Mouse (Mus musculus) left cerebral cortex, adult 9 months (tissue): ENCODE results near the gene F2.
A peak's percentile ranks its signal among the peaks of the same experiment; 100 is the strongest.

Source experiments
- DNase-seq, 2 experiments: peaks; one replicate each; pipeline ENCODE4 v3.0.0; 2022; ENCODE audit warnings: low spot score in 2 of 2

The F2 gene

DNA sequence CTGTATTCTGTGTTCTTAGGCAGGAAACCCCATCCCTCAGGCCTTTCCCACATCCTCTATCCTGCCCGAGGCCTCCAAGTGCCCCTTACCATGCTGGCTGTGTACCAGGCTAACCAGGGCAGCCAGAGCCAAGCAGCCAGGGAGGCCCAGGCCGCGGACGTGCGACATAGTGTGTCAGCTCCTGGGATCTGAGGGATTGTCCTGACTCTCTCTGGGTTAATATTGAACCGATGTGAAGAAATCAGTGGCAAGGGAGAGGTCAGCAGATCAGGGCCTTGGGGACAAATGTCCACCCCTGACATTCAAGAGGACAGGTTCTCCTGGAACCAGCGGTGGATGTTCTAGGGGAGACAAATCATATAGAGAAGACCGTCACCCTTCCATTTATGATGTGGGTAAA, at the start of gene F2:
F2 (minus strand) TSS at position 186 of the 400 bp plus-strand sequence.
- no peak for DNase-seq

DNA sequence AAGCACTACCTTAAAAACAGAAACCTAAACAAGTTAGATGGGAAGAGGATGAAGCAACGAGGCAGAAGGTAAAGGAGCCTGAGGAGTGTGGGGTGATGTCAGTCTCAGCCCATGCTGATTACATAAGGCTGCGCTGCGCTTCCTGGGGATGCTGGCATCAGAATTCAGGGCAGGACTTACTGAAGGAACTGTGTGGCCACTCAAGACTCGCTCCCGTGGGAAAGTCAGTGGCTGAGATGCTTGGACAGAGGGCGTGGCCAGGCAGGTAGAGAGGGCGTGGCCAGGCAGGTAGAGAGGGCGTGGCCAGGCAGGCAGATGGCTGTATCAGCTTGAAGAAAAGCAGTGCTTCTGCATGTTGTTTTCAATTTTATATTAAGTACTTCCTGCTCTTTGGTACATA, 47.7 kb upstream of the F2 start:
- no peak for DNase-seq

DNA sequence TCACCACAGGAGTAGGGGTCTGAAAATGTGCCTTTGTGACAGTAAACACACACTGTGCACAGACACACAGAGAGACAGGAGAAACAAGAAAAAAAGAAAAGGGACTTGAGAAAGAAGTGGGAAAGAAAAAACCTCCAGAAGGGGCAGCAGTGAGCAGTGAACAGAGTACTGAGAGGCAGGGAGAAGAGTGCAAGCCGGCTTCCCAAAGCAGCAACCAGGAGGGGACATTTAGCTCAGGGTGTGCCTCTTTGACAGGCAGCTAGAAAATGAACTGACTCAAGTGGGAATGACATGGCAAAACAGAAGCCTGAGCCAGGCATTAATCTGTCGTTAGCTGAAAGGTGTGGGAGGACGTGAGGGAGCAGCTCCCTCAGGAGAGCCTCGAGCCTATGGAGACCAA, 46.6 kb upstream of the F2 start:
- peak; percentile 51 to 79 for DNase-seq

DNA sequence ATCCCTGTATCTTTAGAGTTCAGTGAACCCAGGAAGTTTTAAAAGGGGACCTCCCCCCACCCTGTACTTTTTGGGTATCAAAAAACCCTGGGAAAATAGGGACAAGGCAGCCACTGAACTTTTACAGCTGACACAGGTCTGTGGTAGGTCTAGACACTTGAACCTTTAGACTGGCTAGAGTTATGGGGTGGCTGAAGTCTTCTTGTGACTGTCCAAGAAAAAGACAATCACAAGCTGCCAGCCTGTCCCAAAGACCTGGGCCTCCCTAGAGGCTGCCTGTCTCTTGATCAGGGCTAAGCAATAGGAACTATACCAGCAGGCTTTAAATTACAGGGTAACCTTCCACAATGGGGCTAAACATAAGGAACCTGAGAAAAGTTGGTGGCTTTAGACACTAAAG, 40.7 kb upstream of the F2 start:
- DNase-seq: no peak

DNA sequence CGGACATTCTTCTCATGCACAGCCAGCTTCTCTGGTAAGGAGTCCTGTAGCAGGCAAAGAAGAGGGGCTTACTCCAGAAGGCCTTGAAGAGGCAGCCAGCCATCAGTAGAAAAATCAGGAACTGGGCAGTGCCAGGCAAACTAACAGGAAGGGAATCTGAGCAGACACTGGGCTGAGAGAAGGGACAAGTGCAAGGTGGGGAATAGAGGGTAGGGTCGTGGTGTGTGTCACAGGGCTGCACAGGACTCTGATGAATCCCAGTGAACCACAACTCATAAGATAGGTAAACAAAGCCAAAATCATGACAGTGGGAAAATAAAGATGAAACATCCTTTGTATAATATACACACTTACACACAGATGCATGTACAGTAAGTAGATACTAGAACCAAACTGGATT, 40.2 kb upstream of the F2 start:
- no peak for DNase-seq

DNA sequence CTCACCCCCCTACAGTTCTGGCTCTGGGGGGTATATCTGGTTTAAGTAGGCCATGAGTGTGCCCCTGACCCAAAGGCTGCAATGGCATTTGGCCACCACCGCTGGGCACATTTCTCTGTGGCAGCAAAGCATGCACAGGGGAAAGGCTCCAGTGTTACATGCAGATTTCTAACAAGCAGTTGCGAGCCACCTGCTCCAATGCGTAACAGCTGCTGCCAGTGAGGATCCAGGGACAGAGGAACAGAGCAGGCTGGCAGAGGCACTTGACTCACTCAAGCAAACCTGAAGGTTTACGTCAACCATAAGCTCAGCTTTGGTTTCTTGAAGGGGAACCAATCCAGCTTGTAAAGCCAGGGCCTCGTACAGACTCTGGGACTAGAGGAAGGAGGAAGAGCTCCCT, 38.7 kb upstream of the F2 start:
- peak in 1 of 2 experiments; percentile 71 for DNase-seq

DNA sequence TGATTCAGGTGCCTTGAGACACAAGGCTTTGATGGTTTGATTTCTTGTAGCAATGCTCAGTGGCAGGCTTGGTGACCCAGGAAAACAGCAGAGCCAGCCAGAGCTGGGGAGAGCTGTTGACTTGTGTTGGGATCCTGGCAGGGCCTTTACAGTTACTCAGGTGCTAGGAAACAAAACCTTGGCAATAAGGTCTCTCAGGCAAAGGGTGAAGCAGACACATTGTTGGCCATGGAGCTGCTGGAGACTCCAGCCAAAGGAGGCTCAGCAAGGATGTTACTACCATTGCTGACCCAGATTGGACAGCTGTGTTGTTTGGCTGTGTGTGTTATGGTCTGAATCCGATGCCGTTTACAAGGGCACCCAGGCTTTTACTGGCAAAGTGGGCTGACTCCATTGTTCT, 37.4 kb upstream of the F2 start:
- no peak for DNase-seq

DNA sequence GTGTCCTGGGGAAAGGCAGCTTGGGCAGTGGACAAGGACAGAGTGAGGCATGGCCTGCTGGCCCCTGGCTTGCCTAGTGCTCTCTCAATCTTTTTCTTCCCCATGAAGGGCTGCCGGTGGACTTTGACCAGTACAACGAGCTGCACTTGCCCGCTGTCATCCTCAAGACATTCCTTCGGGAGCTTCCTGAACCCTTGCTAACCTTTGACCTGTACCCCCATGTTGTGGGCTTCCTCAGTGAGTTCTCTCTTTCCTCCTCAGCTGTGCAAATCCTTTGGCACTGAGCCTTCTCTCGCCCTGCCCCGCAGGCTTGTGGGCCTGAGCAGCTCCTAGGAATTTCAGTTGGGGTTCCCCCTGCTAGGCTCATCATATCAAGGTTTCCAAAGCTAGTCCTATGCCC, 33.8 kb upstream of the F2 start:
- no peak for DNase-seq

DNA sequence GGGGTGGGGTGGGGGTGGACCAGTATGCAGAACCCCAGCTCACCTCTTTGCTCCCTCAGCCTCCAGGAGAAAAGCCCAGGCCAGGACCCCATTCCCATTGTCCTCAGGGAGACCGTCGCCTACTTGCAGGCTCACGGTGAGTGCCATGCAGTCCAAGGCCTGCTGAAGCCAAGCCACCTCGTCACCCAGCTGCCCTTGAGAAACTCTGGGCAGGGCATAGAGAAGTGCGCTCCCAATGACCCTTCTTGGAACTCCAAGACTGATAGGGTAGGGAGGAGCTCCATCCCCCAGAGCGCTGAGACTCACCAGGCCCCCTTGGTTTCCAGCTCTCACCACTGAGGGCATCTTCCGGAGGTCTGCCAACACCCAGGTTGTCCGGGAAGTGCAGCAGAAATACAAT, 33.1 kb upstream of the F2 start:
- no peak for DNase-seq

DNA sequence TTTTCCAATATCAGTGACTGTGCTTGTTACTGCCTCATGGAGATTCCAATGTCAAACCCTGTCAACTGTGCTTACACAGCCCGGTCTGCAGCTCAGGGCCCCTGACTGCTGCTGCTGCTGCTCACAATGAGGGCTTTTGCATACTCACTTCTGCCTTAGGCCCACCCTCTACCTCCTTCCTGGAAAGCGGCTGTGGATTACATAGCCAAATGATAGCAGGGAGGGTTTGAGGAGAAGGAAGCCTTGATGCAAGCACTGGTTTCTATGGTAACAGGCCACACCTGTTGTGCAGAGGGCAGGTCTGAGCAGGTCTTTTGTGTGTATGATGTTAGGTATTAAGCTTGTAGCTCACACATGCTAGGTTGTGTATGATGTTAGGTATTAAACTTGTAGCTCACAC, 31.5 kb upstream of the F2 start:
- DNase-seq: no peak

DNA sequence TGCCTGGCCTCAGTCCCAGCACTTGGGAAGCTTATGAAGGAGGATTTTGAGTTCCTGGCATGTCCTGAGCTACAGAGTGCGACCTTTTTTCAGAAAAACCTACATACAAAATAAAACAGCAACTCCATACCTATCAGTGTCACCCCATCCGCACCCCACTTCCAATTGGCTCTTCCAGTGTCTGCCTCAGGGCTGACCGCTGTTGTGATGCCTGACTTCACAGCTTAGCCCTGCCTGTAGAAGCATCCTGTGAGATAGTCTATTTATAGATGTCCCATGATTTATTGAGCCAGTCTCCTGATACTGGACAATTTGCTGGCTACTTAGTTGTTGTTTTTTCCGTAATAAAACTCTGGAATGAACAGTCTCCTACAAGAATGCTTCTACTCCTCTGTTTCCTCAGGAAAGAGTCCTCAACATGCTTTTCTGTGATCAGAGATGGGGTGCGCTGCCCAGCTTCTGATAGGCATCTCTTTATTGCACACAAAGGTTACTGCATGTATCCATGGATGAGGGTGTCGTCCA, 30.2 kb upstream of the F2 start:
- no peak for DNase-seq

DNA sequence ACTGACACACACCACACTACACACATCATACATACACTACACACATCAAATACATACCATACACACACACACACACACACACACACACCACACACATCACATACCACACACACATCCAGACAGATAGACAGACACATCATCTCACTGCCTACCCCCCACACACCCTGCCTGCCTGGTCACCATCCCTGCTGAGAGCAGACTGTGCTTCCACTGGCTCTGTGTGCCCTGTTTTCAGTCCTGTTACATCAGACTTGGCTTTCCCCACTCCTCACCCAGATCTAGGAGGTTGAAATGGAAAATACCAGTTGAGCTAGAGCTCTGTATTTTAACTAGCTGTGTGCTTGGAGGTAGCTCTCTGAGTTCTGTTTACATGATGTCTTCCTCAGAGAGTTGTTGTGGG, 28.6 kb upstream of the F2 start:
- no peak for DNase-seq

DNA sequence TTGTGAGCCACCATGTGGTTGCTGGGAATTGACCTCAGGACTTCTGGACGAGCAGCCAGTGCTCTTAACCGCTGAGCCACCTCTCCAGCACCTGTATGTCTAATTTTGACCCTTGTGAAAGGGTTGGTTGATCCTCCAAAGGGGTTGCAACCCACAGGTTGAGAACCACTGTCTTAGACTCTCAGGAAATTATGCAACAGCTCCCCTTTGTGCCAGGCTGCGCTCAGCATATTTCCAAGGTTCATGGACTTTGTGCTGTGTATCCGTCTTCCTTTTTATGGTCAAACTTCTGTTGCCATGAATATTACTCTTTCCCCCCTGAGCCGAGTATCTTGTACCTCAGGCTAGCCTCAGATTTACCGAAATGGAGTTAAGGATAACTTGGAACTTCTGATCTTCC, 24.8 kb upstream of the F2 start:
- no peak for DNase-seq

DNA sequence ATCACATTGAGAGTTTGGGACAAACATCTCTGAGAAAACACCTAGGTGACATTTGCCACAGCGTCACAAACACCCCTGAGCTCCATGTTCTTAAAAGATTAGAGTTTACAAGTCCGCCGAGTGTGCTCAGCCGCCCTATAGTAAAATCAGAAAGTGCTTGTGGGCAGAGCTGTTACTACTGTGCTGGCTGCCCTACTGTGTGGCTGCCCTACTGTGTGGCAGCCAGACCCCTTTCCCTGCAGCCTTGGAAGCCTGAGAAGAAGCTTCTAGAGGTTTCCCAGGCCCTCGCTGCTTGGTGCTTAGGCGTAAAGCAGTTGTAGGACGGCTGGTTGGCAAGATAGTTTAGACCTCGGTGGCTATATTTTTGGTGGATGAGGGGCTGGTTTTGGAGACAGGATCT, 23.4 kb upstream of the F2 start:
- DNase-seq: no peak

DNA sequence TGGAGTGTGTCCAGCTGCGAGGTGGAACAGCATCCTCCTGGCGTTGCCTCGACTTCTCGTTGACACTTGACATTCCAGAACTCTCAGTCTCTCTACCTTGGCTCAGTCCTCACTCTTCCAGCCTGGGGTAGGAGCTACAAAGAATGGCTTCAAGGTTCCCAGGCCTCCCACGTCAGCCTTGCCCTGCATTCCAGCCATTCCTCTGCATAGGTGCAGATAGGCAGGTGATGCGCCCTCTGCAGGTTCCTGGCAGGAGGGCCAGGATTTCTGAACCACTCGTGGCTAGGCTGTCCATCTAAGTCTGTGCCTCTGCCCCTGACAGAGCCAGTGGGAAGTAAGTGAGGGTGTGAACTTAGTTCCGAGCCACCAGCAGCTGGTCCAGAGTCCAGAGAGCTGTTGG, 20.6 kb upstream of the F2 start:
- no peak for DNase-seq

DNA sequence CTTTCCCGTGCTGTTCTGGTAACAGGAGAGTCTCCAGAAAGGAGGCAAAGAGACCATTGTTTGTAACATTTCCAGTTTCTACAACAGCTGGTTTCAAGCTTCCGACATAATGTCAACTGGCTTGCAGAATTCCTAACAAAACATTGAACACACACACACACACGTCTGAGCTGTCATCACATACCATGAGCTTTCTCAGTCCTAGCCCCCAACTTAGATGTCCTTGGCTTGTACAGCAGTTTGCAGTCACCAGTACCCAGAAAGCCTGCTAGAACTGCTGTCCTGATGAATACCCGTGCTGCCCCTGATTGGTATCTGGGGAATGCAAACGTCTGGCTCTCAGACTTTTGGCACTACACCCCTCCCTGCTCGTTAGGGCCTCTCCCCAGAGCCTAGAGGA, 19.6 kb upstream of the F2 start:
- no peak for DNase-seq

DNA sequence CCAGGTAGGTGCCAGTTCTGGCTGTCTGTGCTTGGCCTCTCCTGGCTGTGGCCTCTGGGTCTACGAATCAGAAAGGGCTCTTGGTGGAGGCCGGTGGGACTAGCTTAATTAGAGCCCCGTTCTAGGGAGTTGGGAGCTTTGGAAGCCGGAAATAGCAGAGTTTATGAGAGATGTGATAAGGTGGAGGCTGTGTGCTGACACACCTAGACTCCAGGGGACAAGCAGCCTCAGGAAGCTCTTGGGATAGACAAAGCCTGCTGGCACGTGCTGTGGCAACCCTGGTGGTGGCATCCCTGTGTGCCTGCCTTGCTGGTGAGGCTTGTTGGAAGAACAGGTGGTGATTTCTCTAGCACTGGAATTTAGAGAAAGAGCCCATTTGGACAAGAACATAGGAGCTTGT, 19.2 kb upstream of the F2 start:
- DNase-seq: no peak

DNA sequence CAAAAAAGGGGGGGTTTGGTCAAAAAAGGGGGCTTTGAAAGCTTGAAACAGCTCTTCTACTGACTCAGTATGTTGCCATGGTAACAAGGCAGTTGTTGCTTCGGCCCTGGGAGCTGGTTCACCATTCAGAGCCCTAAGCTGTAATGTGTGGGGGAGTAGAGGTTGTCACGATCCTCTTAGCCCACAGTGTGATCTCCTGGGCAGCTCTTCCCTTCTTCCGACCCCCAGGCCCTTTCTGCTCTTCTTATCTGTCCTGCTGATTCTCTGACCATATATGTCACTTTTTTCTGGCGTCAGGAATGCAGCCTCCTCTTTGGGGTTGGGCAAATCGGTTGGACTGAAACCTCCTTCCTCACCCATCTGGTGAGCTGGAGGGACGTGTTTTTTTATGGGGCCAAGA, 16.6 kb upstream of the F2 start:
- DNase-seq: peak; percentile 42 to 52

DNA sequence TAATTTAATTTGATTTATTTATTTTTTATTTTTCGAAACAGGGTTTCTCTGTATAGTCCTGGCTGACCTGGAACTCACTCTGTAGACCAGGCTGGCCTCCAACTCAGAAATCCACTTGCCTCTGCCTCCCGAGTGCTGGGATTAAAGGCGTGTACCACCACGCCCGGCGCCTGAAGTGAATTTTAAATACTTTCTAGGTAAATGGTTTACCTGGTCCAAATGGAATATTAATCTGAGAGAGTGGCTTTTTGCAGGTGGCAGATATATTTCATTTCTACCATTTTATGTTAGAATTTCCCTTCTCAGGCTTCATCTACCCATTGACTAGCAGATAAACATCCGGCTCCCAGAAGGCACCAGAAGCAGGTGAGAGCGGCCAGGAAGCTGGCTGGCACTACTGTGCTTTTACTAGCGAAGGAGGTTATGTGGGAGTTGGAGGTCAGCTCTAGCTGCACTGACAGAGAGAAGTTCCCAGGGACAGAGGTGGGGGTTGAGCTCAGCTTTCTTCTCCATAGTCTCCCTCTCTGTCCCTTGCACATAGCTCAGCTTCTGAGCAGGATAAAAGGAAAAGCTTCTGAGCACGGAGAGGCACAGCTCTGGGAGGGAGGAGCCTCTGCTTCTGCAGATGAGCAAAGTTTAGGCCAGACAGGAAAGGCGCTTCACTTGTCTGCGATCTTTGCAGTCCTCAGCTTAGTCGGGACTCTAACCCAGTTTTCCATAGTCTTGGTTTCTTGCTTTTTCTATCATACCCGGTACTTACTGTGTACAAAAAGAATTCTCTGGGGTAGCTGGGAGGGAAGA, 15.4 kb upstream of the F2 start:
- DNase-seq: no peak

DNA sequence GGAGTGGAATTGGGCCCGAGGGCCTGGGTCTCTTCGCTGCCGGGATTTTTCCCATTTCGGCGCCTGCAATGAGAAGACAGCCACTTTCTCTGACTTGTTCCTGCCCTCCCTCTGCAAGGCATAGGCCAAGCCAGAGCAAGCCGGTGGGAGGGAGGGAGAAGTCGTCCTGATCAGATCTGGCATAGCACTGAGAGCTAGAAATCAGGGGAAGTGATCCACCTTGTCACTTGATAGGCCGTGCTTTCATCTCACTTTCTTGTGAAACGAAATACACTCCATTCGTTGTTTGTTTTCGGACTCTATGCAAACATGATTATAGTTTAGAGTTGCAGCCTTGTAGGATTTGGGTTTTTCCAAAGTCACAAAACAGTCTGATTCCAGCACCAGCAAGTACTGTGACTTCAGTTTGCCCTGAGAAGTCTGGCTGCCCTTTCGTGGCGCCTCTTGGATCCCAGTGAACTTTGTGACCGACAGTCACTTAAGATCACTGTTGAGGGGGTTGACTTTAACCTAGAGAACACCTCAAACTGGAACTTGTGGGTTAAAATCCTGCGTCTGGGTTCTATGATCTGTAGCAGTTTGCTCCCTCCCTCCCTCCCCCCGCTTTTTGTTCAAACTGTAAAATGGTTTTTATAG, 14.3 kb upstream of the F2 start:
- no peak for DNase-seq

DNA sequence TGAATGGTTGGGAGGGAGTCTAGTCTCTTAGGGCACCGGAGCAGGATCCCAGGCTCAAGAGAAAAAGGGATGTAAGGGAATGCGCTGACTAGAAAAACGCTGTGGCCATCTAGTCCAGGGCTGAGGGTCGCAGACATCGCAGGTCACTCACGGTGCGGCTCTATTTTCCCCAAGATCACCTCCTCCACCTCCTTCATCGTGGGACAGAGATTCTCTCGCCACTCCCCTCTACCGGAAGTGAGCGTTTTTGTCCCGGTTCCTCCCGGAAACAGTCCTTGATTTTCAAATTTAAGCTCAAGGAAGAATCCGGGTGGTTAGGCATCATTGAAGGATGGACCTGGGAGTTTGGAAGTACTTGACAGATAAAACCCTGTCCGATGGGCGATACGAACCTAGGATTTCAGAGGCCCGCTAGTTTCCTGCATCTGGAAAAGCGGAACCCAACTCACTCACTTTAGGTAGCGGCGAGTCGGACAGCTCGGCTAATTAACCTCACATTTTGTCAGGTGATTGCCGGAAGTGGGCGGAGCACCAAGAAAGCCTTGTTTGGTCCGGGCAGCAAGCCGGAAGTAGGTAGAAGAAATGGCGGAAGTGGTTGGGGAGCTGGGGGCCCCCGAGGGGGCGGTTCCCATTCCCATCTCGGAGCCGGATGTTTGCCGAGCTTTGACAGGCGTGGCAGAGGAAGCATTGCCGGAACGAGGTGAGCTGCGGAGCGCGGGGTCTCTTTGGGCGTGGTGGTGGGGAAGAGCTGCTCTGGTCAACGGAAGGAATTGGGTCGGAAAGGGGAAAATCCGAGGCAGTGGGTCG, 13.5 kb upstream of the F2 start, which contains the start of the genes Zfp408 and Arhgap1:
Zfp408 (minus strand) TSS at position 239 of the 807 bp plus-strand sequence.
Arhgap1 (plus strand) TSS at position 308 of the 807 bp plus-strand sequence.
- peak; percentile 91 to 97 for DNase-seq

DNA sequence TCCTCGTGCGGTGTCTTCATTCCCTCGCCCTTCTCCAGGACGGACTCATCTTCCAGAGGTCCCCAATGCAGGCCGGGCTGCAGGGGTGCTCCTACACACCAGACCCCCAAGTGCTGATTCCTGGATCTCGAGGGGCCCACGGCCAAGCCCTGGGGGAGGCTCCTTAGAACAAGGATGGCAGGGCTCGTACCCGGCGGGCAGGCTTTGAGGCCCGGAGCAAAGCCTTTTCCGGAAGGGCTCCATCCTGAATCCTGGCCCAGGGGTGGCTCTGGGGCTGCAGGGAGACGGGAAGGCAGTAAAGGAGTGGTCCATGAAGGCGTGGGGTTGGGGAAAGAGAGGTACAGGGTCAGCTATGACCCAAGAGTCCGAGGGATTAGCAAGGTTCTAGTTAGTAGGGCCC, 12.9 kb upstream of the F2 start:
- no peak for DNase-seq
